Mouse (Mus musculus) c-Kit-negative CD71-positive TER-119-positive erythroid progenitor cells, embryonic 14.5 days (primary cell): Measurements from ENCODE around the gene Olfr1.

ENCODE experiments used
- DNase-seq: peaks from one replicate; pipeline ENCODE4 v3.0.0-alpha.2; 2013; ENCODE audit warnings: low read depth, low spot score

The Olfr1 gene

GRCm38 (mm10) chr11:73399514-73399913 is at the start of gene Olfr1:
Olfr1 (minus strand) TSS chr11:73399614.
- no peak for DNase-seq

DNA sequence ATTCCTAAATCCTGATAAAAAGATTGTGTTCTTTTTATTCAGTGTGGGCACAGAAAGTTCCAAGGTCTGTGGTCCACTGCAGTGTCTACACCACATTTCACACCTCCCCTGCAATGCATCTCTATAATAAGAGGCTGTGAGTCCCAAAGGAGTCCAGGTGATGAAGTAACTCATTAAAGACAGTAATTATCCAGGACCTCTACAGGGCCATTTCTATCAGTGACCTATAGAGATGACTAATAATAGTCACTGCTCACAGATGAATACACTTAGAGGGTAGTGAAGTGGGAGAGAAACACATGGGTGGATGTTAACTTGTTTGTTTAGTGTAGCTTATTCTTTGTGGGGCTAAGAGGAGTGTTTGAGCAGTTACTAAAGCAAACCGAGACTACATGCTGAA is 29.0 kb upstream of the Olfr1 start, which contains the start of gene Olfr378:
Gene Olfr378 (minus strand): TSS at position 101 of the 400 bp plus-strand sequence.
- DNase-seq, result no peak

GRCm38 (mm10) chr11:73395374-73395773 is 4.0 kb downstream of the Olfr1 start:
- no peak for DNase-seq

- DNase-seq, result no peak
These were observed 28.5 kb downstream of the Olfr1 start, which contains the start of gene Olfr376 for GRCm38 (mm10) chr11:73370946-73371345. Olfr376 (plus strand) TSS chr11:73371246.

DNA sequence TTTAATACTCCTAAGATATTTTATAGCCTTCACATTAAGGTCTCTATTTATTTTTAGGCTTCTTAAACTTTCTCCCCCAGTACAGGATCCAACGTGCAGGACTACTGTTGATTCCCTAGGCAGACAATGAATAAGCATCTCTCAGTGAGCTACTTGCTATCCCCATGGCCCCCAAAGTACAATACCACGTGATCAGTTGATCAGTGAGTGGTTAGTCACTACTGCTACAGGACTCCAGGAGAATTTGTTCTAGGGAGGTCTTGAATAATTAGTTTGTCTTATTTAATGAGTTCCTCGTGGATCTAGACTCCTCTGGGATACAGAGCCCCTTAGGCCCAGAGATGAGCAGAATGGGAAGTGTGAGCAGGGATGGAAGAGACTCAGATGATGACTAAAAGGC is 48.9 kb downstream of the Olfr1 start, which contains the start of gene Olfr20:
Gene Olfr20 (plus strand): TSS at position 301 of the 400 bp plus-strand sequence.
- no peak for DNase-seq
